Mouse (Mus musculus) midbrain, embryonic 11.5 days (tissue): ENCODE measurements around the gene Bhlhe41. TPM values are rescaled to one million over a fixed set of nuclear protein-coding genes. Genes with fewer than 3 reads are reported as not detected.

Source experiments
- ATAC-seq: fragments of 200-750 bp; cut with Nextera tagmentation; 2 replicates; pipeline ENCODE4 v1.8.0; 2017; ENCODE audit warnings: moderate TSS enrichment, moderate library complexity; ENCODE audit not compliant: low FRiP score
- DNase-seq: peaks from one replicate; pipeline ENCODE4 v3.0.0; 2015; ENCODE audit warnings: low spot score; ENCODE audit errors: missing footprints
- H3K27ac ChIP-seq: fragments of 300-500 bp; sonication (generic); 2 replicates; pipeline ENCODE4 v1.5.1; 2014; ENCODE audit warnings: low read depth, low read length
- H3K27me3 ChIP-seq: fragments of 300-500 bp; sonication (generic); 2 replicates; pipeline ENCODE4 v1.6.1; 2014; ENCODE audit warnings: mild to moderate bottlenecking, low read length, moderate library complexity, mixed read lengths; ENCODE audit not compliant: control insufficient read depth, insufficient read depth
- H3K36me3 ChIP-seq: fragments of 300-500 bp; sonication (generic); 2 replicates; pipeline ENCODE4 v1.6.1; 2014; ENCODE audit warnings: mild to moderate bottlenecking, low read length, moderate library complexity, mixed read lengths; ENCODE audit not compliant: control insufficient read depth, insufficient read depth
- H3K4me1 ChIP-seq: fragments of 300-500 bp; sonication (generic); 2 replicates; pipeline ENCODE4 v1.6.1; 2014; ENCODE audit warnings: low read length; ENCODE audit not compliant: control insufficient read depth, insufficient read depth
- H3K4me2 ChIP-seq: fragments of 300-500 bp; sonication (generic); 2 replicates; pipeline ENCODE4 v1.6.1; 2014; ENCODE audit warnings: mild to moderate bottlenecking, moderate library complexity
- H3K4me3 ChIP-seq: fragments of 300-500 bp; sonication (generic); 2 replicates; pipeline ENCODE4 v1.5.1; 2014; ENCODE audit warnings: low read depth, low read length
- H3K9ac ChIP-seq: fragments of 300-500 bp; sonication (generic); 2 replicates; pipeline ENCODE4 v1.6.1; 2014; ENCODE audit warnings: low read length
- H3K9me3 ChIP-seq: fragments of 300-500 bp; sonication (generic); 2 replicates; pipeline ENCODE4 v1.6.1; 2016; ENCODE audit warnings: low read length; ENCODE audit not compliant: control insufficient read depth
- WGBS: fragments of 180-500 bp; shearing (Covaris S2); extraction: QIAGEN DNeasy Blood & Tissue Kit; methylation state at CpG from one replicate; pipeline ENCODE4 v1.1.7; 2014; 5-methylcytosine and 5-hydroxymethylcytosine counted together
- polyA plus RNA-seq: library from polyadenylated mRNA; unstranded; fragments of >200 nt; fragmentation: Nextera tagmentation; extraction: Ambion mirVana; gene quantifications from 2 replicates; pipeline ENCODE4 v1.2.1, GENCODE M21; 2014

Bhlhe41 gene
- polyA plus RNA-seq, 1 experiment from 2014 or later, result 1.9 TPM

GRCm38 (mm10) chr6:145815200-145815599 is 50.2 kb downstream of the Bhlhe41 start:
- Histone ChIP-seq H3K4me2 (no peak overlapping the region), H3K9me3 (no peaks in the 10 kb centered on the region), H3K9ac (no peak overlapping the region), H3K4me1 (no peaks in the 10 kb centered on the region; the same call in 1 of the 2 replicates), H3K27me3 (no peaks in the 10 kb centered on the region), H3K36me3 (no peaks in the 10 kb centered on the region), H3K27ac (no peak overlapping the region), H3K4me3 (no peak overlapping the region)
- DNase-seq, result no peak
- no peak for ATAC-seq
- WGBS, result 28% methylated on average over 15 of the region's 15 CpGs

GRCm38 (mm10) chr6:145811174-145811573 is 54.2 kb downstream of the Bhlhe41 start:
- Histone ChIP-seq H3K9me3 (no peaks in the 10 kb centered on the region), H3K9ac (no peak overlapping the region), H3K4me1 (no peaks in the 10 kb centered on the region; the same call in 1 of the 2 replicates), H3K27ac (no peak overlapping the region), H3K27me3 (no peaks in the 10 kb centered on the region), H3K4me3 (no peak overlapping the region), H3K36me3 (no peaks in the 10 kb centered on the region), H3K4me2 (no peak overlapping the region)
- ATAC-seq (no peak), DNase-seq (peak; percentile 10)
- 88% methylated on average over 1 of the region's 1 CpGs for WGBS

GRCm38 (mm10) chr6:145810015-145810414 is 55.3 kb downstream of the Bhlhe41 start:
- no peaks in the 10 kb centered on the region for H3K4me1 ChIP-seq
- WGBS, result 90% methylated on average over 6 of the region's 6 CpGs

GRCm38 (mm10) chr6:145809566-145809965 is 55.8 kb downstream of the Bhlhe41 start:
- 85% methylated on average over 7 of the region's 7 CpGs for WGBS
- H3K4me3 ChIP-seq, result no peak overlapping the region
- H3K9ac ChIP-seq, result no peak overlapping the region
- no peaks in the 10 kb centered on the region for H3K9me3 ChIP-seq
- H3K27ac ChIP-seq, result no peak overlapping the region
- H3K27me3 ChIP-seq, result no peaks in the 10 kb centered on the region
- H3K4me2 ChIP-seq, result no peak overlapping the region
- no peaks in the 10 kb centered on the region for H3K4me1 ChIP-seq
- ATAC-seq (no peak), DNase-seq (no peak)
- no peaks in the 10 kb centered on the region for H3K36me3 ChIP-seq

More at GRCm38 (mm10) chr6:145810015-145810414, 55.3 kb downstream of the Bhlhe41 start:
- Histone ChIP-seq H3K27ac (no peak overlapping the region), H3K9ac (no peak overlapping the region), H3K4me3 (no peak overlapping the region), H3K36me3 (no peaks in the 10 kb centered on the region), H3K4me2 (no peak overlapping the region), H3K9me3 (no peaks in the 10 kb centered on the region), H3K27me3 (no peaks in the 10 kb centered on the region)
- ATAC-seq, result no peak
- no peak for DNase-seq

Other genes with a start within 250 kb of the Bhlhe41 start
- not detected in 2 replicates for gene Tuba3b, start 249.8 kb downstream of the Bhlhe41 start, polyA plus RNA-seq
- gene Rassf8, start 118.8 kb downstream of the Bhlhe41 start, polyA plus RNA-seq, result 3.8 TPM in 2 replicates
- 2.6 and 3.1 TPM in 2 replicates for gene Sspn, start 66.1 kb upstream of the Bhlhe41 start, polyA plus RNA-seq